Mouse (Mus musculus) granulocyte monocyte progenitor cell, adult 5-6 weeks (primary cell): ENCODE measurements around the gene Kdr. TPM values are rescaled to one million over a fixed set of nuclear protein-coding genes. Genes with fewer than 3 reads are reported as not detected.
"Not testable (repeated sequence)": the region's sequence is repeated elsewhere in the genome, so short reads cannot be mapped to it uniquely, and the experiment has no call there.

Experiments
- ATAC-seq: replicated peaks from 2 replicates; pipeline ENCODE4 v1.8.0; 2016; ENCODE audit warnings: mild to moderate bottlenecking, moderate TSS enrichment, inconsistent platforms; ENCODE audit not compliant: poor library complexity, severe bottlenecking
- total RNA-seq, 2 experiments: library from RNA; stranded (forward) in 1 of 2; stranded (reverse) in 1 of 2; fragments of 200-712, 200-1000 nt in 1 of 2; fragments of >200 nt in 1 of 2; fragmentation: Nextera tagmentation in 1 of 2; gene quantifications; 2 replicates each; pipeline ENCODE4 v1.2.3; 2014 to 2017

The Kdr gene
- total RNA-seq, 2 experiments from 2014 or later, result 0.15 TPM; not detected in 1

DNA sequence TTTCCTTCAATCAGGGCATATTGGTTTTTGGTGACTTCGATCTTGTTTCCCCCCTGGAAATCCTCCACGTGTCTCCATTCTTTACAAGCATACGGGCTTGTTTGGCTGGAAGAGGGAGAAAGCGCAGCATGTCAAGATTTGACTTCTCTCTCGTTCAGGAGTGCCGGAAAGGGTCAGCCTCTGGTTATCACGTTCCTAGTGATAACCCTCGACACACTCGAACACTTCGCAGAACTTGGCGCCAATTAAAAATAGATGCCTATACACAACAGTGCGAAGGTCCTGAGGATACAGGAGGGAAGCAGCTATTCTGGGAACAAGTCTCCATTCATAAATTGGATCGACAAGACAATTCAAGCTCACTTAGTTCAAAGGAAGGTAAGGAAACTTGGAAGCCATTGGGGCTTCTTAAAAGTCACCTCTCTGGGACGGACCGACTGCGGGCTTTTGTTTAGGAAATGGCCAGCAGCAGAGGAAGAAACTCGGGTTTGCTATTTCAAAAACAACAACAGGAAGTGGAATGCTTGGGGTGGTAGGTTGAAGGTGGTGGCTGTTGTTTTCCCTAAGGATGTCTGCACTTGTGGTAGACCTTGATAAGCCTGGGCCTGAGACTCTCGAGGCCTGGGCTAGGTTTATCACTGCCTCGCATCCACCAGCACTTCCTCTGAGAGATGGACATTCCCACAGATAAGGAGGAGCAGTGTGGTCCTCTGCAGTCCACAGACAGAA is 16.4 kb downstream of the Kdr start:
- ATAC-seq, result no peak

DNA sequence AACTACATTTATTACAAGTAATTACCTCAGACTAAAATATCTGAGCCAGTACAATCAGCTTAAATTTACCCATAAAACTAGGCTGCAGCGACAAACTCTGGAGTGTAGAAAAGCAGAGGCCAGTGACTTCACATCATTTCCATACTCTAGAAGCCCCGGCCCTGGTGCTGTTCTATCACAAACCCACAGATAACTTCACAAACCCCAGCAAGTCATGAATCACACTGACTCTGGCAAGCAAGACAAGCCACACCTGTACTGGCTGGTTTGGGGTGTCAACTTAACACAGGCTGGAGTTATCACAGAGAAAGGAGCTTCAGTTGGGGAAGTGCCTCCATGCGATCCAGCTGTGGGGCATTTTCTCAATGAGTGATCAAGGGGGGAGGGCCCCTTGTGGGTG is 18.4 kb downstream of the Kdr start:
- no peak for ATAC-seq

DNA sequence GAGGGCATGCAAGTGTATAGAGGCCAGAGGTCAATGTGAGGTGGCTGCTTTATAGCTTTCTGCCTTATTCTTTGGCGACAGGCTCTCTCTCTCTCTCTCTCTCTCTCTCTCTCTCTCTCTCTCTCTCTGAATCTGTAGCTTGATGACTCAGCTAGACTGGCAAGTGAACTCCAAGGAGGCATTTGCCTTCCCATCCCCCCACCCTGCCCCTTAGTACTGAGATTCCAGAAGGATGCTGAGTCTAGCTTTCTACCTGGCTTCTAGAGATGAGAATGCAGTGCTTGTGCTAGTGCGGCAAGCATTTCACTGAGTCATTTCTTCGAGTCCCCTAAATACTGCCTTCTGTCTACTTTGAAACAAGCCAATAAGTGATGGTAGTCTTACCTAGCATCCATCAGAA is 21.7 kb downstream of the Kdr start:
- ATAC-seq, result no peak

DNA sequence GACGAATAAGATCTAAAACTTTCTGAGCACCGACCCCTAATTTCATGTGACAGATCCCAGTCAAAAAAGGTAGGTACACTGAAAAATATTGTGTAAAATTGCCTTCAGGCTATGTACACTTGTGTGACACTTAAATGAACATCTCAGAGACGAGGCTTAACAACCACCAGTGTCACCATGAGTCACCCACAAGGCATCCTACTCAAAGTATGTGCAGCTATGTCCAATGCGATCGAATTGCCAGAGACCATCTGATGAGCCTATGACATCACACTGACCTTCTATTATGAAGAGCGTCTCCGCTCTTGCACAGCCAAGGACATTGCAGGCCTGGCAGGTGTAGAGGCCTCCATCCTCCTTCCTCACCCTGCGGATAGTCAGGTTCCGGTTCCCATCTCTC is 22.4 kb downstream of the Kdr start:
- ATAC-seq, result no peak

DNA sequence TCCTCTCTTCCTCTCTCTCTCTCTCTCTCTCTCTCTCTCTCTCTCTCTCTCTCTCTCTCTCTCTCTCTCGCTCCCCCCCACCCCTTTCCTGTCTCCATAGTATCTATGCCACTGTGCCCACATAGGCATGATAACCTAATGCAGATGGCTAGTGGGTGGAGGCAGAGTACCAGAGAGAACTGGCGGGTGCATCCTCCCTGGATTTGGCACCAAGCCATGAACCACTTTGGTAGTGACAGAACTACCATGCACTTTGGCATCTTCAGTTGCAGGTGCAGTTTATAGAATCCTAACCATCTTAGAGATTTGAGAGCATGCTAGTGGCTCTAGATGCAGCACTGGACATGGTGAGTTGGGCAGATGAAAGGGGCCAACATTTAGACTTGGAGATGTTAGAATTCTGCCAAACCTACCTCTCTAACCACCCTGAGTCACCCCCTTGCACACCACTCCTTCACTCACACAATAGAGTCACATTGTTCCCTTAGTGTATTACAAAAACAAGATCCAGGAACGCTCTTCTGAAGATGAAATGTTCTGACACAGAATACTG is 23.4 kb downstream of the Kdr start:
- no peak for ATAC-seq

DNA sequence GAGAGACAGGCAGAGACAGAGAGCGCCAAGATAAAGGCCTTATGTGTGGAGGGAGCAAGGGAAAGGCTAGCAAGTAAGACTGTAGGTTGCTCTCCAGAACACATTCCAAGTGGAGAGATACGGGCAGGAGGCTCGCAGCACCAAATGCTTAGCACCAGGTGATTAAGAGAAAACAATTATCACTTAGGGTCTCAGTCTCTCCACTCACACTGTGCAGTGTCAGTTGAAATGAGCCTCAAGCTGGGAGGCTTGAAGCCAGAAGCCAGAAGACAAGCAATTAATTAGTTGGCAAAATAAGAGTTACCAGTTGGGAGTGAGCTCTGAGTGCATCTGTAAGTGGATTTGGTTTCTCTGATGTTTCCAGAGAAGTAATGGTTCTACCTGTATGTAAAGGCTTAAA is 24.0 kb downstream of the Kdr start:
- ATAC-seq, result no peak

DNA sequence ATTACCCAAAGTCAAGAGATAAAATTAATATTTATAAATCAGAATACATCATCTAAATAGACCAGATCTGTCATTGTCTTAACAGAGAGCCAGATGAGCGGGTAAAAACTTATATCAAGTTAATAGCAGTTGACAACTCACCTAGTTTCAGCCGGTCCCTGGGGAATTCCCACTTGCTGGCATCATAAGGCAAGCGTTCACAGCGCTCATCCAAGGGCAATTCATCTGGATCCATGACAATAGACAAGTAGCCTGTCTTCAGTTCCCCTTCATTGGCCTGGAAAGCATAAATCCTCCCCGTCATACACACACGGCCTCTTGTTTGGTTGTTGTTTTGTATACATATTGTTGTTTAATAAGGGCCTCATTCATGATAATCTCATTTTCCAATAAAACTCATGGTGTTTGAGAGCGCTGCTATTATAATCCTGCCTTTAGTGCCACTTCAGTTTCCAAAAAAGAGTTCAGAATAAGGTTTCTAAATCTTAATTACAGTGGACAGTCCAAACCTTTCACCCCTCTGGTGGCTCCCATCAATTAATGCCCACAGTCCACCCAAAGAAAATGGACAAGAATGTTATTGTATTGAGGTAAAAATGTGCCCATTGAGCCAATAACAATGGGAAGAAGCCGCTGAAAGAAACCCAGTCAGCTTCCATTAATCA is 26.0 kb downstream of the Kdr start:
- ATAC-seq, result no peak

DNA sequence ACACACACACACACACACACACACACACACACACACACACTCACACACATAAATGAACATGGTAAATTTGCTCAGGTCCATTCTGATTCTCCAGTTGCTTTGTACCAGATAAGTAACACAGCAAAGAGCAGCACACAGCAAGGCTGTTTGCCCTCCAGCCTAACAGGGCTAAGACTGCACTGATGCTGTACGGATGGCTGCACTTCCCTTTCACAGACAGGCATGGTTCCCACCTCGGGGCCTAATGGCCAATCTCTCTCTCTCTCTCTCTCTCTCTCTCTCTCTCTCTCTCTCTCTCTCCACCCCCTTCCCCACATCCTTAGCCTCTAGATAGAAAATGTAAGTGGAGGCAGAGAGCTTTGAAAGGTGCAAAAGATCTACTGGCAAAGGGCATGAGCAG is 27.4 kb downstream of the Kdr start:
- ATAC-seq, result no peak

DNA sequence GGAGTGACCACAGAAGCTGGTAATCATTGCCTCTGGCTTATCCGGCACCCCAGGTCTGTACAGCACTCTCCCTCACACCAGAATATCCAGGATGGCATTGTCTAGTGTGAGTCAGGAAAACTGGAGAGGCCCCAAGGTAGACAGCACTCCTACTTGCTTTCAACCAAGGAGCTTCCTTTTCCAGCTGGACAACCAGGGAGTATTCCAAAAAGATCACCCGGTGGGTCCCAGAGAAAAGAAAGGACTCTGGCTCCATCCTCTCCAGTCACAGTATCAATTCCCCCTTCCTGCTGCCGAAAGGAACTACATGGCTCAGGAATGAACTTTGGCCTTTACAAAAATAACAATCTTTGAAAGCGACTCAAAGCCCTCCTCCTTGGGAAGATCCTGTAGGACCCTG is 32.9 kb downstream of the Kdr start:
- no peak for ATAC-seq

DNA sequence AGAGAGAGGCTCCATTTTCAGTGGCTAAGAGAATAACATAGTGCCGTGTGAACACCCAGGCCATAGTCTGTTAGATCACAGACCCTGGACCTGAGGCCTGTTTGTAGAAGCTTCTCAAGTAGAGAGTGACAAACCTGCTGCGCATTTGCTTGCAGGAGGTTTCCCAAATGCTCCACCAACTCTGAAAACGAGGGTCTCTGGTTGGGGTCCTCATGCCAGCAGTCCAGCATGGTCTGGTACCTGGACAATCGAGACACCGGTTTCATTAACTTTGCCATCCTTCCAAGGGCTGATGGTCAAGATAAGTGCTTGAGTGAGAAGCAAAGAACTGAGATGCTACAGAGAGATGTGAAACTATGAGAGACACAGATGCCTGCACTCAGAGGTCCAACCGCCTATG is 35.0 kb downstream of the Kdr start:
- no peak for ATAC-seq

DNA sequence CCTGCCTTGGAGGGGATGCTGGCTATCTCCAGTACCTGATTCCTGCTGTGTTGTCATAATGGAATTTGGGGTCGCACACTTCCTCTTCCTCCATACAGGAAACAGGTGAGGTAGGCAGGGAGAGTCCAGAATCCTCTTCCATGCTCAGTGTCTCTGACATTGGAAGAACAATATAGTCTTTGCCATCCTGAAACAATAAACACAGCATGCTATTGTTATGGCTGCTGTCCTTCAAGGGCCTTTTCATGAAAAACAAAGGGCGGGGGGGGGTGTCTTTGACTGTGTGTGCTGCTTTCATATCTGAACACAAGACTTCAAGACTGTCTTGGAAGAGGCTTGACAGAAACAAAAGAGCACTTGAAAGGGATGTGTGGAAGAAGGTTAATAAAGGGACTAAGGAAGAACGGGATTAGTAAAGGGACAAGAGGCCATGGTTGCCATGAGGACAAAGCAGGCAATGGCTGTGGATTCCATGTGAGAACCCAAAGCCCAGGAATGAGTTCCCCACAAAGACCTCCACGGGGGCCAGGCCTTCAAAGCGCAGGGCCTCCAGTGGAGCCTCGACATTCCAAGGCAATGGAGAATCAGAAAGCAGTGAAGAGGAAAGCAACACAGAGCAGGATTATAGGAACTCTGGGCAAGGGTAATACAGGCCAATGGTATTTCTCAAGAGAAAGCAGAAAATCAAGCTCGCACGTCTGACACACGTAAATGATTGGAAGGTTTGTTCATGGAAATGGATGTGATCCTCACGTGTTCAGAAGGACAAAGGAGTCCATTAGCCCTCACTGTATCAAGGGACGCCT is 36.3 kb downstream of the Kdr start:
- ATAC-seq, result no peak

DNA sequence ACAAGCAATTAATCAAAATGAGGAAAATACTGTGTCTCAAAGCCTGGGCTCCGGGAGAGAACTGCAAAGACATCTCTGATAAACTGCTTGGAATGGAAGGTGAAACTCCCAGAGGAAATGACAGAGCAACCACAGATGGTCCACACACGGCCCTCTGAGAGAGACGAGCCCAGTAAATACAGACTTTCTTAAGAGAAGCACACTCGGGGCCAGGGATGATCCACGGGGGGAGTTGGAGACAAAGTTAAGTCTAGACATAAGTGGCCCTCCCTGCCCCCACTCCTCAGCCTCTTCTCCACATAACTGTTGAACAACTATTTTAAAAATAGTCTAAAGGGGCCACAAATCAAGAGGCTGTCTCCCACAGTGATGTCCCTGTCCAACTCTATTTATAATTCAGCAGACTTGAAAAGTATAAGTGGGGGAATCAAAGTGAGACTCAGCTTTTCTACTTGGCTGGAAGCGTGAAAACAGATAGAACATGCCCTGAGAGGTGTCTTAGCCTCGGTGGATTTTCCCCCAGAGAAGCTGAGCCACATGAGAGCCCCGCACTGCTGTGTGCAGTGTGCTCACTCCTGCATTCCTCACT is 39.0 kb downstream of the Kdr start:
- no peak for ATAC-seq

DNA sequence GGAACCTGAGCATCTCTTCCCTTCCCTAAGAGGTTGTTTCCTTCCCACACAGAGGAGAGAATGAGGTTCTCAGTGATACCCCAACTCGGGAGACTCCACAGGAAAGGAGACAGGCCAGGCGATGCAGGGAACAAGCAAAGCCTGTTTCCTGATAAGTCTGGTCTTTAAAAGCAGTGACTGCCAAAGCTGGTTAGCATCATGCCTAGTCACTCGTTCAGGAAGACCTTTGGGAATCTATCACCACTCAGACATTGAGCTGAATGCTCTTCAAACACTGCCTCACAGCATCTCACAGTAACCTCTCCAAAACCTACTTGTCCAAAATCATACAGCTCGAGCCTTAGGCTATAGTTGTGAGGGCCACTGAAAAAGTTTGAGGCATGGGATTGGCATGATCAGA is 40.2 kb downstream of the Kdr start:
- ATAC-seq, result no peak

DNA sequence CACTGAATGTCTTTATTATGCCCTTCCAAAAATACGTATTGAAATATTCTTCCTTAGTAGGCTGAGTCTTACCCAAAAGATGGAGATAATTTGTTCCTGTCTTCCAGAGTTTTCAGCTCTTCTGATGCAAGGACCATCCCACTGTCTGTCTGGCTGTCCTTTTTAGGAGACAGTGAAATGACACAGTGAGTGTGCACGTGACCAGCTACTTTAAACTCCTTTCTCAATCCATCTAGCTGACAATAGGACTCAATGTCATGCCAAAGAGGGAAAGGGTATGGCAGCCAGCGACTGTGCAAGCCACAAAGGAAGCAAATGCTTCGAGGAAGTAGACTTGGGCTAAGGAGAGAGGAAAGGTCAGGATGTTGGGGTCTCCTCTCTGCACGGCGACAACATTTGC is 42.0 kb downstream of the Kdr start:
- no peak for ATAC-seq

DNA sequence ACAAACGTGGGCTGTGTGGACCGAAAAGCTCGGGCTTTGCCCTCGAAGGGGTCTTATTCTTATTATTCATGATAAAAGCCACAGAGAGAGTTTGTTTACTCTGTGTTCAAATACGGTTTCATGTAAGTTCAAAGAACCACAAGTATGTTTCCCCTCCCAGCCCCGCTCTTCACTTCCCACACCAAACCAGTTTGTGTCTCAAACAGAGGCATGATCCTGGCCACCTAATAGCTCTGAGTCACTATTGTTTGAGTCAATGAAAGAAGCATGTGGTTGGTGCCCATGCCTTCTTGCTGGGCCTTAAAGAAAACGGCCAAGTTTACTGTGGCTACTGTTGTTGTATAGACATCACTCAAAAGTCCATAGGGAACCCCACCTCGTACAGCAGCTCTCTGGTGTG is 43.0 kb downstream of the Kdr start:
- ATAC-seq, result no peak

DNA sequence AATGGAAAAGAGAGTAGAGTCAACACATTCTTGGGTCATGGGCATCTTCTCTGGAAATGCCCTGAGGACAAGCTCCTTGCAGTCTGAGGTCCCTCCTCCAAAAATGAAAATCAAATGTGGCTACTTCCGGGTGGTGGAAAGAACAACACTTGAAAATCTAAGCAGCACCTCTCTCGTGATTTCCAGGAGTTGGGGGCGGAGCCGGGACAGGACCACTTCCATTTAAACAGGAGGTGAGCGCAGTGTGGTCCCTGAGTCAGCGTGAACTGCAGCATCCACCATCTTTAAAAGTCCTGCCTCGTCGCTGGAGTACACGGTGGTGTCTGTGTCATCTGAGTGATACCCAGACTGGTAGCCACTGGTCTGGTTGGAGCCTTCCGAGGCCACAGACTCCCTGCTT is 44.1 kb downstream of the Kdr start:
- ATAC-seq, result no peak

DNA sequence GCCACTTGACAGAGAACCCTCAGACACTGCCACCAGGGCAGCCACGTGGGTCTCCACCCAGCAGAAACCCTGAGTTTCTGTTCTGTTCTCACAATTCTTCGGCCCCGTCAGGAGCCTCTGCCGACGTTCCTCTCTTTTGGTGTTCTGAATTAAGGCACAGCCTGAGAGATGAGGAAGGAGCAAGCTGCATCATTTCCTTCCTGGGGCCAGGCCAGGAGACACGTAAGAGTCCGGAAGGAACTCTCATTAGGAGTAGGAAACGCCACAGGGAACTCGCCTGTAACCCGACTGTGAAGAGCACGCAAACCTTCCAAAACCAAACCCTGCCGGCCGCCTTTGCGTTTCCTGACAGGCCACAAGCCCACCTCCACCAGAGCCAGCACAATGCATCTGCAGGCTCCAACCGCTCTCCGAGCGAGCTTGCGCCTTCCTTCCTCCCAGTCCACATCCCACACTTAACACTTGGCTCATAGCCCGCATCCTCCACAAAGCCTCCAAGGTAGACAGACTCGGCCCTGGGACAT is 44.7 kb downstream of the Kdr start:
- peak; percentile 95 for ATAC-seq

DNA sequence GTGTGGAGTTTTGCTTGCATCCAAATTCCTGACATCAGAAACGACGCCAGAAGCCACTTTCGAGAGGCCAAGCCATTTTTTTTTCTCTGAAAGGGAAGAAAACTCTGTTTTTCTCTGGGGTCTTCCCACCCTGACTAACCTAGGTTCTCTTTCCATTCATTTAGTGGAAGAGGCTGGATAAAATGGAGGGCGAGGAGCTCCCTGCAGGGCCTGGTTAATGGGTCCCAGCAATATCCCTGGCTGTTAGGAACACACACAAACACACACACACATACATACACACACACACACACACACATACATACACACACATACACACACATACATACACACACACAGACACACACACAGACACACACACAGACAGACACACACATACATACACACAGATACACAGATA is 46.8 kb downstream of the Kdr start:
- not testable (repeated sequence) for ATAC-seq

DNA sequence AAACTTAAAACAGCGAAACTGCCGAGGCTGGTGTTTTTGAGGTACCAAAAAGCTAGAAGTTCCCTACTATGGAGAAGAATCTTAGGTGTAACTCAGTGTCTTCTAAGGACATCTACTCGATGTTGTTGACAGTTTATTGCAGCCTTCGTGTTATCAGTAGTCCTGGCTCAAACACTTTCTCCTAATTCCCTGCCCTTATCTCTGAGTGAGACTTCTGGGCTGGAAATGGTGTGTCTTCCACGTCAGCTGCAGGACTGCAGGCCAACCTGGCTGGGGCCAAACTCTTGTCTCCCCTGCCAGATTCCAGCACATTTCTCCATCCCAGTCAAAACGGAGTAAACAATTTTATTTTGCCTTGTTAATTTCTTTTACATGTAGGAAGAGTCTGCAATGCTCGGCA is 48.3 kb downstream of the Kdr start:
- no peak for ATAC-seq

DNA sequence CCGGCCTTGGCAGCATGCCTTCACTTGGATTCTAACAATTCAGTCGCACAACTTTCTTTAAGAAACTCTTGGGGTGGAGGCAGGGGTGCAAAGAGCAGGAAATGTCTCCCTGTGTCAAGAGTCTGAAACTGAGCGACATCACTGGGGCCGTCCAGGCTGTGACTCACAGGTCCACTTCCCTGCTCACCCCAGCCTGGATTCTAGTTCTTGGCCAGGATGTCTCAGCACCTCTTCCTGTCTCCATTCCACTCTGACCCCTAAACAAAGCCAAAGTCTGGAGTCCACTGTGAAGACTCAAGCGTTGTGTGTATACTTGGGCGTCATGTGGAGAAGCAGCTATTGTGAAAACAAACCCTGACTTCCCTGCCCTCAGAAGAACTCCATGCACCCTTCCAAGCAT is 55.6 kb downstream of the Kdr start:
- ATAC-seq, result no peak
